Mouse (Mus musculus) large intestine, adult 2 months (tissue): ENCODE results near the gene 4921524J17Rik. TPM values are rescaled to one million over a fixed set of nuclear protein-coding genes. Genes with fewer than 3 reads are reported as not detected.

Source experiments
- polyA plus RNA-seq: library from polyadenylated mRNA; depleted of rRNA; stranded (reverse); fragments of >200 nt; gene quantifications from 2 replicates; pipeline ENCODE4 v1.2.3, GENCODE M21; 2012; rRNA removed

Gene 4921524J17Rik
- polyA plus RNA-seq, 1 experiment: 2.4 TPM

Other genes starting within 250 kb of the 4921524J17Rik start
- not detected in 2 replicates for gene Olfr371, start 206.8 kb downstream of the 4921524J17Rik start, polyA plus RNA-seq
- 8.2 and 11.3 TPM in 2 replicates for gene Orc6, start 133.2 kb downstream of the 4921524J17Rik start, polyA plus RNA-seq
- gene Vps35, start 133.0 kb downstream of the 4921524J17Rik start, polyA plus RNA-seq: 19.7 and 20.9 TPM in 2 replicates
- 0.05 and 0.10 TPM in 2 replicates for gene Mylk3, start 46.5 kb downstream of the 4921524J17Rik start, polyA plus RNA-seq
- 4.7 and 4.9 TPM in 2 replicates for gene Gpt2, start 59.7 kb upstream of the 4921524J17Rik start, polyA plus RNA-seq
- 13.9 and 14.9 TPM in 2 replicates for gene Dnaja2, start 122.5 kb upstream of the 4921524J17Rik start, polyA plus RNA-seq